Mouse (Mus musculus) stomach, postnatal 0 days (tissue): ENCODE results near the gene Rhbdd1.

Experiments
- CTCF ChIP-seq: IDR thresholded peaks from 2 replicates; pipeline ENCODE4 v1.5.1; 2016; ENCODE audit warnings: antibody characterized with exemption, low read depth, mild to moderate bottlenecking, moderate library complexity
- EP300 ChIP-seq: optimal IDR thresholded peaks from 2 replicates; pipeline ENCODE3; 2016; ENCODE audit warnings: antibody characterized with exemption

GRCm38 (mm10) chr1:82290723-82291150, 25.5 kb upstream of the Rhbdd1 start:
- no peak for TF ChIP-seq CTCF
- TF ChIP-seq EP300: no peak
